Mouse (Mus musculus): ENCODE data around the gene Prcc. TPM values are rescaled to one million over a fixed set of nuclear protein-coding genes. Genes with fewer than 3 reads are reported as not detected.

Gene Prcc
- polyA plus RNA-seq, 1 experiment from 2014 or later: 7.5 TPM

DNA sequence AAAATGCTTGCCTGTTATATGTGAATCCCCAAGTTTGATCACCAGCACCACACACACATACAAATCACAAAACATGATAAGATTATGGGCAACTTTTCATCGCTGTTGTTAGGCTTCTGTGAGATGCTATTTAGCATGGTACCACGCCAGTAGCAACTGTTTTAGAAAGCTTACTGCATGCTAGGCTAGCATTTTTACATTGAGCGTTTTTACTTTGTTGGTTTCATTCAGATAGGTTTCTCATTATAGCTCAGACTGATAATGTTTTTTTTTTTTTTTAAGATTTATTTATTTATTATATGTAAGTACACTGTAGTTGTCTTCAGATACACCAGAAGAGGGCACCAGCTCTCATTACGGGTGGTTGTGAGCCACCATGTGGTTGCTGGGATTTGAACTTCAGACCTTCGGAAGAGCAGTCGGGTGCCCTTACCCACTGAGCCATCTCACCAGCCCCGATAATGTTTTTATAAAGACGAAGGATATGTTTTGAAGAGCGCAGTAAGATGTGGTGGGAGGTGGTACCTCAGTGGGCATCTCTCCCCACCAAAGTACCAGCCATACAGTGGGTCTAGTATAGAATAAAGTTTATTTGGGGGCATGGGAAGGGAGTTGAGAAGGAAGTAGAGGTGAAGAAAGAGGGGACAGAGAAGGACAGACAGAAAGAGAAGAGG is 35.0 kb upstream of the Prcc start:
- peaks cover 37% of the 10 kb centered on the region for H3K36me3 ChIP-seq (ENCODE audit: control insufficient read depth, insufficient read depth, low read length)

DNA sequence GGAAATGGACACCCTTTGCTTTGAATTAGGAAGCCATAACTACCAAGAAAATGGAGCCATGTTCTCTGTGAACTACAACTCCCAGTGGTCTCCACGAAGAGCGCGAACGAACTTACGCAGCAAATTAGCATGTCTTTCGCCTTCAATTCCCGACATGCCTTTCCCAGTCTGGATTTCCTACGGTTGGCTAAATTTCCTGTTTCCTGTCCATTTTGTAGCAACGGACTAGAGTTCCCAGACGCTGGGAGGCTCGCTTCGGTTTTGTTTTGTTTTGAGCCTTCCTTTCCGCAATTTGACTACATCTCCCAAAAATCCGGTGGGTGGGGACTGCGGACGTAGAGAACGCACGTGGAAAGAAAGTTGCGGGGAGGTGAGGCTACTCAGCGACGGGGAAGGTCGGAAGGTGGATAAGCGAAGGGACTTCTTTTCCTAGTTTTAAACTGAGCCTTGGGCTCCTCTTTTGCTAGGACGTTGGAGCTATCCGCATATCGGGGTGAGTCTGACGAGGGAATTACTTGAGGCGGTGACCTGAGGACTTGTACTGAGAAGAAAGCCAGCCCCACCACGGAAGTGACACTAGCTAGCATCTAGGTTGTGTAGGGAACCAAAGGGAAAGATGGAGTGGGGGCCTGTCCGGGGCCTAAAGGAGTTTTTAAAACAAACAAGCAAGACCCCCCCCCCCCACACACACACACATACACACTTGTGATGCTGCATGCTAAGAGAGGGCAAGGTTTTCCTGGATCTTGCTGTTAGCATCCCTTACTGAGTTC is 34.1 kb upstream of the Prcc start, which contains the start of gene Mrpl24:
Mrpl24 (plus strand) TSS at position 171 of the 773 bp plus-strand sequence.
- Histone ChIP-seq H3K9ac (ENCODE audit: low read length) (peak within 1 kb of the TSS; percentile 82), H3K4me3 (replicated peaks; ENCODE audit: low read length) (peak within 1 kb of the TSS; percentile 78), H3K27ac (ENCODE audit: low read length) (peak within 1 kb of the TSS; percentile 90), H3K4me2 (ENCODE audit: low read depth, low read length) (peak within 1 kb of the TSS; percentile 75), H3K4me1 (ENCODE audit: control insufficient read depth, insufficient read depth, low read length) (peaks cover 4% of the 10 kb centered on the region; the same call in 1 of the 2 replicates), H3K36me3 (ENCODE audit: control insufficient read depth, insufficient read depth, low read length) (peaks cover 35% of the 10 kb centered on the region), H3K27me3 (ENCODE audit: control insufficient read depth, insufficient read depth, low read length) (no peaks in the 10 kb centered on the region), H3K9me3 (replicated peaks; ENCODE audit: control insufficient read depth, low read length) (no peaks in the 10 kb centered on the region)
- WGBS: under 1% methylated on average over 30 of the region's 30 CpGs
- ATAC-seq (ENCODE audit: insufficient read depth, low FRiP score): peak; percentile 88

More for the DNA sequence above, 35.0 kb upstream of the Prcc start:
- no peak for ATAC-seq (ENCODE audit: insufficient read depth, low FRiP score)
- peak overlapping the region; percentile 75 for H3K4me2 ChIP-seq (ENCODE audit: low read depth, low read length)
- 66% methylated on average over 9 of the region's 9 CpGs for WGBS
- H3K9ac ChIP-seq (ENCODE audit: low read length): no peak overlapping the region
- H3K4me1 ChIP-seq (ENCODE audit: control insufficient read depth, insufficient read depth, low read length): peaks cover 4% of the 10 kb centered on the region; the same call in 1 of the 2 replicates
- no peaks in the 10 kb centered on the region for H3K27me3 ChIP-seq (ENCODE audit: control insufficient read depth, insufficient read depth, low read length)
- H3K4me3 ChIP-seq (replicated peaks; ENCODE audit: low read length): peak overlapping the region; percentile 78
- H3K9me3 ChIP-seq (replicated peaks; ENCODE audit: control insufficient read depth, low read length): no peaks in the 10 kb centered on the region
- H3K27ac ChIP-seq (ENCODE audit: low read length): no peak overlapping the region

DNA sequence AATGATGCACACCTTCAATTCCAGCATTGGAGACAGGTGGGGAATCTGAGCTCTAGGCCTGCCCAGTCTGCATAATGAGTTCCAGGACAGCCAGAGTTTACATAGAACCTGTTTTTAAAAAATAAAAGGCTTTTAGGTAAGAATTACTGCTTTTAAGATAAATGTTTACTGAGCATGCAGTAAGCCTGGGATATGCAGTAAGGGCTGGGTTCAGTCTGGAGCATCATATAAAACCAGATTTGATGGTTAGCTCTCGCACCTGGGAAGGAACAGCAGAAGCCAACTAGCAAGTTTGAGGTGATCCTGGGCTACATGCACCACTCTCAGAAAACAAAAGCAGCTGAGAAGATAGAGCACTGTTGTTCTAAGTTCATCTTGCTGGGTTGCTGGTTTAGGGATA is 33.1 kb upstream of the Prcc start:
- H3K27ac ChIP-seq (ENCODE audit: low read length): no peak overlapping the region
- no peak overlapping the region for H3K9ac ChIP-seq (ENCODE audit: low read length)
- no peak for ATAC-seq (ENCODE audit: insufficient read depth, low FRiP score)
- no peak overlapping the region for H3K4me3 ChIP-seq (replicated peaks; ENCODE audit: low read length)
- peaks cover 35% of the 10 kb centered on the region for H3K36me3 ChIP-seq (ENCODE audit: control insufficient read depth, insufficient read depth, low read length)
- WGBS: 94% methylated on average over 1 of the region's 1 CpGs
- H3K4me1 ChIP-seq (ENCODE audit: control insufficient read depth, insufficient read depth, low read length): peaks cover 4% of the 10 kb centered on the region; the same call in 1 of the 2 replicates
- H3K4me2 ChIP-seq (ENCODE audit: low read depth, low read length): no peak overlapping the region
- no peaks in the 10 kb centered on the region for H3K9me3 ChIP-seq (replicated peaks; ENCODE audit: control insufficient read depth, low read length)
- H3K27me3 ChIP-seq (ENCODE audit: control insufficient read depth, insufficient read depth, low read length): no peaks in the 10 kb centered on the region

DNA sequence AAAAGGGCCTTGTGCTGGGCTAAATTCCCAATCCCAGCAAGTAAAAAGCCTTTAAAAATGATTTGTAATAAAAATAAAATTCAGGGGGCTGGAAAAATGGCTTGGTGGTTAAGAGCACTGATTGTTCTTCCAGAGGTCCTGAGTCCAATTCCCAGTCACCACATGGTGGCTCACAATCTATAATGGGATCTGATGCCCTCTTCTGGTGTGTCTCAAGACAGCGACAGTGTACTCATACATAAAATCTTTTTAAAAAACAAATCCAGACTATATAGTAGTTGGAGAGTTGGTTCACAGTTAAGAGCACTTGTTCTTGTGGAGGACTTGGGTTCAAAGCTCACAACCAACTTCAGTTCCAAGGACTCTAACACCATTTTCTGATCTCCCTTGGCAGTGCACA is 31.6 kb upstream of the Prcc start:
- H3K4me3 ChIP-seq (replicated peaks; ENCODE audit: low read length): no peak overlapping the region
- H3K27ac ChIP-seq (ENCODE audit: low read length): no peak overlapping the region
- H3K4me2 ChIP-seq (ENCODE audit: low read depth, low read length): no peak overlapping the region
- WGBS: 79% methylated on average over 1 of the region's 1 CpGs
- ATAC-seq (ENCODE audit: insufficient read depth, low FRiP score): no peak
- H3K9ac ChIP-seq (ENCODE audit: low read length): no peak overlapping the region
- peaks cover 7% of the 10 kb centered on the region; the same call in 1 of the 2 replicates for H3K4me1 ChIP-seq (ENCODE audit: control insufficient read depth, insufficient read depth, low read length)
- H3K27me3 ChIP-seq (ENCODE audit: control insufficient read depth, insufficient read depth, low read length): no peaks in the 10 kb centered on the region
- no peaks in the 10 kb centered on the region for H3K9me3 ChIP-seq (replicated peaks; ENCODE audit: control insufficient read depth, low read length)
- peaks cover 35% of the 10 kb centered on the region for H3K36me3 ChIP-seq (ENCODE audit: control insufficient read depth, insufficient read depth, low read length)

DNA sequence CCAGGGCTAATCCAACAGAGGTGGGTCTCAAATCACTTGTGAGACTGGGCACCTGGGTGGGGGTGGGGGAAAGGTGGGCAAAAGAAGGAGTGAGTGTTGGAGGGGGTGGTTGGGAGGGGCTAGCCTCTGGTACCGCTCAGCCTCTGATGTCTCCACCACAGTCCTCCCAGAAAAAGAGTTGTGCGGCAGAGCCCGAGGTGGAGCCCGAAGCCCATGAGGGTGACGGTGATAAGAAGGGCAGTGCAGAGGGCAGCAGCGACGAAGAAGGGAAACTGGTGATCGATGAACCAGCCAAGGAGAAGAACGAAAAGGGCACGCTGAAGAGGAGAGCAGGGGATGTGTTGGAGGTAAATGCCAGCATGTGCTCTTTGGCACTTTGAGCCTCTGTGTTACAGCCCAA is 28.5 kb upstream of the Prcc start:
- Histone ChIP-seq H3K9ac (ENCODE audit: low read length) (no peak overlapping the region), H3K27ac (ENCODE audit: low read length) (no peak overlapping the region), H3K9me3 (replicated peaks; ENCODE audit: control insufficient read depth, low read length) (no peaks in the 10 kb centered on the region), H3K27me3 (ENCODE audit: control insufficient read depth, insufficient read depth, low read length) (no peaks in the 10 kb centered on the region), H3K4me3 (replicated peaks; ENCODE audit: low read length) (no peak overlapping the region), H3K4me2 (ENCODE audit: low read depth, low read length) (no peak overlapping the region), H3K36me3 (ENCODE audit: control insufficient read depth, insufficient read depth, low read length) (peaks cover 31% of the 10 kb centered on the region), H3K4me1 (ENCODE audit: control insufficient read depth, insufficient read depth, low read length) (peaks cover 32% of the 10 kb centered on the region)
- no peak for ATAC-seq (ENCODE audit: insufficient read depth, low FRiP score)
- 89% methylated on average over 10 of the region's 10 CpGs for WGBS

DNA sequence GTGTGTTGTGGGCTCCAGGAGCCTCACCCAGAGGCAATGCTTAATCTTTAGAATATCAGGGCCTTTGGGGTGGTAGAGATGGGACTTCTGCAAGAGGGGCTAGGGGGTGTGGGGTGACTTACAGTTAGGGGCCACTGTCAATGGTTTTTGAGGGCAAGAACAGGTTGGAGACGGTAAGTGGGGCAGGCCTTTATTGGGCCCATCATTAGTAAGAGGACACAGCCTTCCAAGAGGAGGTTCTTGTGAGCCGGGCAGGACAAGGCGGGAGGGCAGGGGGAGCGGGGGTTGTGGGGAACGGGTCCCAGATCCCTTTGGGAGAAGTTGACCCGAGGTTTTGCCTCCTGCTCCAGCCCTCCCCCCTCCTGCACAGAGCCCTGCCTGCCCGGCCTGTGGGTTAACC is 28.1 kb upstream of the Prcc start:
- Histone ChIP-seq H3K4me2 (ENCODE audit: low read depth, low read length) (no peak overlapping the region), H3K27me3 (ENCODE audit: control insufficient read depth, insufficient read depth, low read length) (no peaks in the 10 kb centered on the region), H3K4me1 (ENCODE audit: control insufficient read depth, insufficient read depth, low read length) (peaks cover 34% of the 10 kb centered on the region), H3K9ac (ENCODE audit: low read length) (no peak overlapping the region), H3K27ac (ENCODE audit: low read length) (no peak overlapping the region), H3K9me3 (replicated peaks; ENCODE audit: control insufficient read depth, low read length) (no peaks in the 10 kb centered on the region), H3K4me3 (replicated peaks; ENCODE audit: low read length) (no peak overlapping the region), H3K36me3 (ENCODE audit: control insufficient read depth, insufficient read depth, low read length) (peaks cover 31% of the 10 kb centered on the region)
- 81% methylated on average over 7 of the region's 7 CpGs for WGBS
- ATAC-seq (ENCODE audit: insufficient read depth, low FRiP score): no peak

DNA sequence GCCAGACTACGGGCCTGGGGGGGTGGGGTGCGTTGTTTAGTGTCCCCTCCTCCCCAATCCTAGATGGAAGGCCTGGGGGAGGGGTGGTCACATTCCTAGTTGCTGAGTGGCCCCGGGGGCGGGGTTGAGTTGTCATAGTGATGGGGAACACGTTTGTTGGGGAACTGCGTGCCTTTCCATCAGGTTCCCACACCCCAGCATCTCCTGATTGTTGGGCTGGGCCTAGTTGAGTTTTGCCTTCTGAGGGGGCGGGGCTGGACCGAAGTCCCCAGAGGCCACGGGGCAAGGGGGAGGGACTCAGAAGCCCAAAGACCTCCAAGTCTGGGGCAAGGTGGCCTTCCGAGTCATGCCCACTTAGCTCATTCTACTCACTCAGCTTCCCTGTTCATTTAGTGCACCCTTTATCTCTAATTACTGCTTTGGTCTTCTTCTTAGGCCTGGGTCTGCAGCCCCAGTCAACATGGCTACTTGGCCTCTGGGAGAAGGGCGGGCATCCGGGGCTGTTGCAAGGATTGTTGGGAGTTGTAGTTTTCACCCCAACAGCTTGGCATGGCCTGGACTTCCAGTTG is 25.2 kb upstream of the Prcc start:
- Histone ChIP-seq H3K9ac (ENCODE audit: low read length) (peak overlapping the region; percentile 62), H3K4me3 (replicated peaks; ENCODE audit: low read length) (peak overlapping the region; percentile 43)
- 10% methylated on average over 12 of the region's 12 CpGs for WGBS

DNA sequence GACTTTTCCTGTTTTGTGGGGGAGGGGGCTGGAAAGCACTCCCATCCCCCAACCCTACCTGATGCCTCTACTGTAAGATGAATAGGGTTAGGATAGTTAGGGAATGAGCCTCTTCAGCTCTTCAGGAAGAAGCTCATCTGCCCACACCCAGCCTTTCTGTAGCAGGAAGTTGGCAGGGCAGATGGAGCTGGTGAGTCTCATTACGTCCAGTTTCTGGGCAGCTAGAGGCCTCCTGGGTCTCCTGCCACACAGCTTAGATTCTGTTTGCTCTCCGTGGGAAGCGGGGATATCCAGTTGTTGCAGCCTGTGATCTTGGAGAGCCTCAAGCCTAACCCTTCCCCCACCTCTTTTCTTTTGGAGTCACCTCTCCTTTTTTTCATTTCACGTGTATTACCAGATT is 24.5 kb upstream of the Prcc start:
- Histone ChIP-seq H3K4me3 (replicated peaks; ENCODE audit: low read length) (peak overlapping the region; percentile 43), H3K9me3 (replicated peaks; ENCODE audit: control insufficient read depth, low read length) (no peaks in the 10 kb centered on the region), H3K4me2 (ENCODE audit: low read depth, low read length) (peak overlapping the region; percentile 62), H3K36me3 (ENCODE audit: control insufficient read depth, insufficient read depth, low read length) (peaks cover 19% of the 10 kb centered on the region), H3K4me1 (ENCODE audit: control insufficient read depth, insufficient read depth, low read length) (peaks cover 43% of the 10 kb centered on the region), H3K27me3 (ENCODE audit: control insufficient read depth, insufficient read depth, low read length) (no peaks in the 10 kb centered on the region), H3K27ac (ENCODE audit: low read length) (peak overlapping the region; percentile 95), H3K9ac (ENCODE audit: low read length) (peak overlapping the region; percentile 62)
- WGBS: 8% methylated on average over 4 of the region's 4 CpGs
- ATAC-seq (ENCODE audit: insufficient read depth, low FRiP score): no peak

More for the DNA sequence above, 25.2 kb upstream of the Prcc start:
- Histone ChIP-seq H3K4me1 (ENCODE audit: control insufficient read depth, insufficient read depth, low read length) (peaks cover 43% of the 10 kb centered on the region), H3K4me2 (ENCODE audit: low read depth, low read length) (peak overlapping the region; percentile 62), H3K27ac (ENCODE audit: low read length) (peak overlapping the region; percentile 95), H3K9me3 (replicated peaks; ENCODE audit: control insufficient read depth, low read length) (no peaks in the 10 kb centered on the region), H3K27me3 (ENCODE audit: control insufficient read depth, insufficient read depth, low read length) (no peaks in the 10 kb centered on the region), H3K36me3 (ENCODE audit: control insufficient read depth, insufficient read depth, low read length) (peaks cover 22% of the 10 kb centered on the region)
- peak; percentile 37 for ATAC-seq (ENCODE audit: insufficient read depth, low FRiP score)

DNA sequence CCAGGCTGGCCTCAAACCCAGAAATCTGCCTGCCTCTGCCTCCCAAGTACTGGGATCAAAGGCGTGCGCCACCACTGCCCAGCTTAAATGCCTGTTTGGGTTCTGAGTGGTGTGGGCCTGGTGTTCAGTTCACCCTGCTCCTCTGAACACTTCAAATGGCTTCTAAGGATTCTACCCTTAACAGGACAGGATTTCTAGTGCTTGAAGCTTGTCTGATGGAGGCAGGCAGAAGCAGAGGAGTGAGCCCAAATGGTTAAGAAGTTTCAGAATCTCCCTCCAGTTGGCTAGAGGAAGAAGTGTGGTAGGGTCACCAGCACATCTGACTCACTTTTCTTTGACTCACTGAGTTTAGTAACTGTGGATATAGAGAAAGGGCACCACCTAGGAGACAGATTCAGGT is 24.0 kb upstream of the Prcc start:
- Histone ChIP-seq H3K9ac (ENCODE audit: low read length) (peak overlapping the region; percentile 62), H3K36me3 (ENCODE audit: control insufficient read depth, insufficient read depth, low read length) (peaks cover 15% of the 10 kb centered on the region), H3K27me3 (ENCODE audit: control insufficient read depth, insufficient read depth, low read length) (no peaks in the 10 kb centered on the region), H3K9me3 (replicated peaks; ENCODE audit: control insufficient read depth, low read length) (no peaks in the 10 kb centered on the region), H3K4me2 (ENCODE audit: low read depth, low read length) (peak overlapping the region; percentile 62), H3K27ac (ENCODE audit: low read length) (peak overlapping the region; percentile 95), H3K4me1 (ENCODE audit: control insufficient read depth, insufficient read depth, low read length) (peaks cover 43% of the 10 kb centered on the region), H3K4me3 (replicated peaks; ENCODE audit: low read length) (peak overlapping the region; percentile 43; the same call in 1 of the 2 replicates)
- 88% methylated on average over 2 of the region's 2 CpGs for WGBS
- ATAC-seq (ENCODE audit: insufficient read depth, low FRiP score): no peak
